Mouse (Mus musculus): Measurements from ENCODE around the gene Brd4.

GRCm38 (mm10) chr17:32262831-32263559 is 21.5 kb downstream of the Brd4 start:
- TF ChIP-seq POLR2A (IDR thresholded peaks at IDR 0.05; ENCODE audit: borderline replicate concordance, extremely low read depth, insufficient read depth, insufficient read length, poor library complexity, severe bottlenecking) (no peak), CTCF (IDR thresholded peaks at IDR 0.05; ENCODE audit: borderline replicate concordance, extremely low read depth, insufficient read depth, insufficient read length) (no peak)

All from brain, embryonic 14.5 days (tissue).